Mouse (Mus musculus): ENCODE measurements around the gene Tgoln1.

- no peak for TF ChIP-seq MYOG (IDR thresholded peaks at IDR 0.05; ENCODE audit: control insufficient read depth, extremely low read depth, insufficient read length)
- no peak for TF ChIP-seq CTCF (IDR thresholded peaks at IDR 0.05; ENCODE audit: control insufficient read depth, insufficient read depth, insufficient read length)
These were observed 19.1 kb upstream of the Tgoln1 start for GRCm38 (mm10) chr6:72635760-72636431.
